In genomic region chr15:32487968-32488367, GRCm38 (mm10) we compare ENCODE assay signal across 14 mouse cellular contexts.
A peak's percentile ranks its signal among the peaks of the same experiment; 100 is the strongest.
DNase-seq lines count a peak whose midpoint lies in the region.
"Had no signal": no experiment of that assay in that cellular context is flagged by ENCODE, and none has a peak within 500 bp of the region (broad histone marks: within the 10 kb centered on the region; RNA-seq: fewer than 3 reads in every experiment).

No protein-coding gene starts in this region.

- peak; percentile 4 for DNase-seq in adipocyte (ENCODE audit: low spot score)
- DNase-seq in cerebellum, adult 18-20 months: no peak
- DNase-seq: adrenal gland, adult 2 months; adrenal gland, adult 8-10 months; adrenal gland, postnatal 10 days; adrenal gland, postnatal 14 days; adrenal gland, postnatal 25 days; adrenal gland, postnatal 36 days; B cell, adult 2 months; cerebellum, adult 11 months; cerebellum, adult 11-12 months; cerebellum, adult 2 months; cerebellum, adult 8-10 months; cerebellum, adult 9-10 months had no signal
